Mouse (Mus musculus): Measurements from ENCODE around the gene Ahcyl1. TPM values are rescaled to one million over a fixed set of nuclear protein-coding genes. Genes with fewer than 3 reads are reported as not detected.

The Ahcyl1 gene
- polyA plus RNA-seq, 1 experiment from 2014 or later, result 79.2 TPM

DNA sequence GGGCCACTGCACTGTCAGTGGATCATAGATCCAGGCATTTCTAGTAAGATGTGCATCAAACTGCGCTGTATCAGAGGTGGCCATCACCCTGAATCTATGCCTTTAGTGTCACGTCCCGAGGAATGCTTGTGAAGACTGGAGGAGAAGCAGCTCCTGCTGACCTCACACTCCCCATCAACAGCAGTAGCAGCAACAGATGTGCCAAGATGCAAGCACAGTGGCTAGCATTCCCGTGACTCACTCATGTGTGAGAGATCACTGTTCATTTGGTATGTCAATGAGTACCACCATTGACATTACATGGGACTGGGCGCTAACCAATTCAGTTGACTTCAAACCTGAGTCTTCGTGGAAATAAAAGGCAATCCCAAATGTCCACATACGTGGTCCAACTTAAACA, 68.7 kb downstream of the Ahcyl1 start:
- DNase-seq (ENCODE audit: low spot score), result no peak
- no peak overlapping the region for H3K4me3 ChIP-seq (replicated peaks; ENCODE audit: low read depth, low read length)
- no peaks in the 10 kb centered on the region for H3K27me3 ChIP-seq (ENCODE audit: insufficient read depth, low read length)
- 78% methylated on average over 7 of the region's 7 CpGs for WGBS
- no peak overlapping the region for H3K4me2 ChIP-seq (ENCODE audit: low read length)
- peaks cover 7% of the 10 kb centered on the region; the same call in 1 of the 2 replicates for H3K4me1 ChIP-seq (replicated peaks; ENCODE audit: insufficient read depth, low read length)
- no peak for ATAC-seq (replicated peaks; ENCODE audit: low FRiP score, low read depth)
- no peaks in the 10 kb centered on the region for H3K9me3 ChIP-seq (replicated peaks; ENCODE audit: low read length)
- no peak overlapping the region for H3K9ac ChIP-seq (ENCODE audit: low read depth, low read length)
- peaks cover 48% of the 10 kb centered on the region for H3K36me3 ChIP-seq (ENCODE audit: insufficient read depth, low read length)
- no peak overlapping the region for H3K27ac ChIP-seq
- TF ChIP-seq CTCF (IDR thresholded peaks at IDR 0.05; ENCODE audit: low read depth), result no peak

DNA sequence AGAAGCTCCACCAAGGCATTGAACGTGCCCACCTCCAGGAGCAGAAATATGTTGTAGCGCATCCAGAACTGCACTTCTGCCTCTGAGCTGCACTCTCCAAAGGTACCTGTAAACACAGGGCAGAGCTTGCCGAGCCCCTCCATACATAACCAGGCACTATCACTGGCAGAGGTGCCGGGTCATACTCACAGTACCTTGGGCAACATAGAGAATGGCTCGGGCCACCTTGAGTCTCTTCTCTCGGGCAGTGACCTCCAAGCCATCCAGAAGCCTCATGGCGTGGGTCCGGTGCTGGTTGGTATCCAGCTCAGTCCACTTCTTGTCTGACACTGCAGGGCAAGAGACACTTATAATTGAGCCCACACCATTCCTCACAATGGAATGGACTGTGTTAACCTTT, 69.6 kb downstream of the Ahcyl1 start:
- no peak for TF ChIP-seq CTCF (IDR thresholded peaks at IDR 0.05; ENCODE audit: low read depth)

DNA sequence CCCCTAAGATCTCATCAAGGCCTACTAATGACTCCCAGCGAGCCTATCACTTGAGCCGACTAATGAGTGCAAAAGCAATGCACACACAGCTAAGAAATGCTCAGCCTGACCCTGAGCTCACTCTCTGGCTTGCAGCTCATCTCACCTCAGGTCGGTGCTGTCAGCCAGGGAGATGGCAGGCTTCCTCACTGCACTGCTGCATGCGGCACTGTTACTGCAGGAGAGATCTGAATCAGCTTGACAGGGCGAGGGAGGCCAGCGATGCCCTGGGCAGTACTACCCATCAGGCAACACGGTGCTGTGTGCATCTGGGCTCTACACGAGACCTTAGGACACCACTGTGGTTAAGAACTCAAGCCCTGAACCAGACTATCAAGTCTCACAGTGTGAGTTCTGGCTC, 70.8 kb downstream of the Ahcyl1 start:
- no peaks in the 10 kb centered on the region for H3K9me3 ChIP-seq (replicated peaks; ENCODE audit: low read length)
- H3K9ac ChIP-seq (ENCODE audit: low read depth, low read length), result no peak overlapping the region
- H3K4me3 ChIP-seq (replicated peaks; ENCODE audit: low read depth, low read length), result no peak overlapping the region
- peaks cover 64% of the 10 kb centered on the region for H3K36me3 ChIP-seq (ENCODE audit: insufficient read depth, low read length)
- no peak overlapping the region for H3K27ac ChIP-seq
- H3K4me2 ChIP-seq (ENCODE audit: low read length), result no peak overlapping the region
- peaks cover 5% of the 10 kb centered on the region; the same call in 1 of the 2 replicates for H3K4me1 ChIP-seq (replicated peaks; ENCODE audit: insufficient read depth, low read length)
- ATAC-seq (replicated peaks; ENCODE audit: low FRiP score, low read depth) (no peak), DNase-seq (ENCODE audit: low spot score) (no peak)
- 85% methylated on average over 8 of the region's 8 CpGs for WGBS
- no peaks in the 10 kb centered on the region for H3K27me3 ChIP-seq (ENCODE audit: insufficient read depth, low read length)
- no peak for TF ChIP-seq CTCF (IDR thresholded peaks at IDR 0.05; ENCODE audit: low read depth)

More for the DNA sequence above, 69.6 kb downstream of the Ahcyl1 start:
- Histone ChIP-seq H3K27me3 (ENCODE audit: insufficient read depth, low read length) (no peaks in the 10 kb centered on the region), H3K36me3 (ENCODE audit: insufficient read depth, low read length) (peaks cover 55% of the 10 kb centered on the region), H3K9ac (ENCODE audit: low read depth, low read length) (no peak overlapping the region), H3K9me3 (replicated peaks; ENCODE audit: low read length) (no peaks in the 10 kb centered on the region), H3K4me1 (replicated peaks; ENCODE audit: insufficient read depth, low read length) (peaks cover 7% of the 10 kb centered on the region; the same call in 1 of the 2 replicates), H3K27ac (no peak overlapping the region), H3K4me2 (ENCODE audit: low read length) (no peak overlapping the region), H3K4me3 (replicated peaks; ENCODE audit: low read depth, low read length) (no peak overlapping the region)
- DNase-seq (ENCODE audit: low spot score), result no peak
- no peak for ATAC-seq (replicated peaks; ENCODE audit: low FRiP score, low read depth)
- 95% methylated on average over 8 of the region's 8 CpGs for WGBS

DNA sequence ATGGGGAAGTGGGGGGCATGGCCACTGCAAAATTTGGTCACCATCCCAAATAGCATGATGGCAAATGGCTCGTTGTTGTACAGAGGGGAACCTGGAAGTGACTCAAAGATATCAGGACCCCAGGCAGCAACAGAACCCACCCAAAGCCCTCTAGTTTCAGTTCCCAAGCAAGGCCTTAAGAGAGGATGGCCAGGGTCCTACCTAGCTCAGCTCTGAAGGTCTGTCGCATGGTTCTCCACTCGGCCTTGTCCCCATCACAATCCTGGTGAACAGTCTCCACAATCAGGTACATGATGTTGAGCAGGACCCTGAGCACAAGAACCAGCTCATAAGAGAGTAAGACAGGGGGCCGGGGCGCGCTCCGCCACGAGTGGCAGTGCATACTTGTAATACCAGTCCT, 71.9 kb downstream of the Ahcyl1 start:
- no peak for ATAC-seq (replicated peaks; ENCODE audit: low FRiP score, low read depth)
- no peak for TF ChIP-seq CTCF (IDR thresholded peaks at IDR 0.05; ENCODE audit: low read depth)
- 96% methylated on average over 8 of the region's 8 CpGs for WGBS

DNA sequence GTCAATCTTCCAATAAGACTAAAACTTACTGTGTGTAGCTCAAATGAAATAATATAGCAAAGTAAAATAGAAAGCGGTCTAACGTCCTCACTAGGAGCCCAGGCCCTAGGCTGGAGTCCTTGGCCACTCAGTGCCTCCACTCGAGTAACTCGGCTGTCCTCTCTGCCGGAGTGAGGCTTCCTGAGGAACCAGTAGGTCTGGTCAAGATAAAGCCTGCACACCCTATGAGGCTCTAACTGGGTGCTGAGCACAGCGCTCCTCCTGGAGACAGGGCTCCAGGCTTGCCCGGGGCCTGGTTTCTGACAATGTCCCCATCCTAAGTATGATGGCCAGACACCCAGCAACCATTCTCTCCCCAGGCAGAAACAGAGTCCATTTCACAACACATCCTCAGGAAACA, 73.8 kb downstream of the Ahcyl1 start:
- no peak for ATAC-seq (replicated peaks; ENCODE audit: low FRiP score, low read depth)
- Histone ChIP-seq H3K9me3 (replicated peaks; ENCODE audit: low read length) (no peaks in the 10 kb centered on the region), H3K27me3 (ENCODE audit: insufficient read depth, low read length) (no peaks in the 10 kb centered on the region), H3K4me3 (replicated peaks; ENCODE audit: low read depth, low read length) (no peak overlapping the region), H3K4me2 (ENCODE audit: low read length) (no peak overlapping the region), H3K9ac (ENCODE audit: low read depth, low read length) (no peak overlapping the region), H3K4me1 (replicated peaks; ENCODE audit: insufficient read depth, low read length) (no peaks in the 10 kb centered on the region), H3K36me3 (ENCODE audit: insufficient read depth, low read length) (peaks cover 82% of the 10 kb centered on the region), H3K27ac (no peak overlapping the region)
- no peak for DNase-seq (ENCODE audit: low spot score)
- WGBS, result 91% methylated on average over 7 of the region's 7 CpGs
- no peak for TF ChIP-seq CTCF (IDR thresholded peaks at IDR 0.05; ENCODE audit: low read depth)

More for the DNA sequence above, 71.9 kb downstream of the Ahcyl1 start:
- H3K9me3 ChIP-seq (replicated peaks; ENCODE audit: low read length), result no peaks in the 10 kb centered on the region
- H3K4me3 ChIP-seq (replicated peaks; ENCODE audit: low read depth, low read length), result no peak overlapping the region
- H3K36me3 ChIP-seq (ENCODE audit: insufficient read depth, low read length), result peaks cover 72% of the 10 kb centered on the region
- H3K27me3 ChIP-seq (ENCODE audit: insufficient read depth, low read length), result no peaks in the 10 kb centered on the region
- no peak overlapping the region for H3K4me2 ChIP-seq (ENCODE audit: low read length)
- H3K4me1 ChIP-seq (replicated peaks; ENCODE audit: insufficient read depth, low read length), result no peaks in the 10 kb centered on the region
- no peak overlapping the region for H3K9ac ChIP-seq (ENCODE audit: low read depth, low read length)
- DNase-seq (ENCODE audit: low spot score), result no peak
- H3K27ac ChIP-seq, result no peak overlapping the region

DNA sequence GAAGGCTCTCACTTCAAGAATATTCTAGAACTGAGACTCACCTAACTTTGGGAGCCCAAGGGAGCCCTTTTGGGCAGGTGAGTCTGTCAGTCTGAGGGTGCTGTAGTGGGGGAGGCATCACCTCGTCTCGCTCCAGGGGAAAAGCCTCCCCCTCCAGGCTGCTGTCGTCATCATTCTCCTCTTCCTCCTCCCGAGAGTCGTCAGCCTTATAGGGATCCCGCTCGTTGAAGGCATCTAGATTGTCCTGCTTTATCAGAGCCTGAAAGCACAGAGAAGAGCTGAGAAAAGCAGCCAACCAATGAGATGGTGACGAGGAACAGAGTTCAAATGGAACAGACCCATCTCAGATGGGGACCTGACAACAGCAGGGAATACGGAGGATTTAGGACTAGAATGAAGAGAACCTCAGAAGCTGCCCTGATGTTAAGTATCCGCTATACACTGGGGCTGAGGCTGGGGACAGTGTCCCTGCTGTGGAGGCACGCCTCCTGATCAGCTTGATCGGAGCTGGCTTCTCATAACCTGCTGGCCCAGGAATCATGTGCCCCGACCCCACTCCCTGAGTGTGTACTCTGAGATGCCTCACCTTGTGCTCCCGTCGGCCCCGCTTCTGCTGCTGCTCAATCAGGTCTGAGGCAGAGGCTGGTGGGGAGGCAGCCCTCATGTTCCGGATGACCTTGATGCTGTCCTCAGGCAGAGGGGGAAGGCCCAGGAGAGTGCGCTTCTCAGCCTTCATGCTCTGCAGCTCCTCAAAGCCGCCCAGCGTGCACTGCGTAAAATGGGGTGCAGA, 74.9 kb downstream of the Ahcyl1 start:
- ATAC-seq (replicated peaks; ENCODE audit: low FRiP score, low read depth) (no peak), DNase-seq (ENCODE audit: low spot score) (no peak)
- Histone ChIP-seq H3K4me2 (ENCODE audit: low read length) (no peak overlapping the region), H3K4me1 (replicated peaks; ENCODE audit: insufficient read depth, low read length) (no peaks in the 10 kb centered on the region), H3K9ac (ENCODE audit: low read depth, low read length) (no peak overlapping the region), H3K4me3 (replicated peaks; ENCODE audit: low read depth, low read length) (no peak overlapping the region), H3K36me3 (ENCODE audit: insufficient read depth, low read length) (peaks cover 83% of the 10 kb centered on the region), H3K27me3 (ENCODE audit: insufficient read depth, low read length) (no peaks in the 10 kb centered on the region), H3K9me3 (replicated peaks; ENCODE audit: low read length) (no peaks in the 10 kb centered on the region), H3K27ac (no peak overlapping the region)
- no peak for TF ChIP-seq CTCF (IDR thresholded peaks at IDR 0.05; ENCODE audit: low read depth)
- WGBS, result 90% methylated on average over 21 of the region's 21 CpGs

Measured in kidney, postnatal 0 days (tissue).